Mouse (Mus musculus) limb, embryonic 10.5 days (tissue): ENCODE data around the gene Crk. TPM values are rescaled to one million over a fixed set of nuclear protein-coding genes. Genes with fewer than 3 reads are reported as not detected.

ENCODE experiments used
- DNase-seq: peaks from one replicate; pipeline ENCODE4 v3.0.0-alpha.2; 2017; ENCODE audit warnings: low spot score
- H3K27ac ChIP-seq: fragments of 300-500 bp; sonication (generic); 2 replicates; pipeline ENCODE4 v1.5.1; 2016; ENCODE audit warnings: mild to moderate bottlenecking
- H3K27me3 ChIP-seq: fragments of 300-500 bp; sonication (generic); 2 replicates; pipeline ENCODE4 v1.6.1; 2016; ENCODE audit warnings: low read depth, mild to moderate bottlenecking; ENCODE audit not compliant: poor library complexity, severe bottlenecking
- H3K36me3 ChIP-seq: fragments of 300-500 bp; sonication (generic); 2 replicates; pipeline ENCODE4 v1.6.1; 2016; ENCODE audit warnings: mild to moderate bottlenecking, moderate library complexity
- H3K4me1 ChIP-seq: fragments of 300-500 bp; sonication (generic); 2 replicates; pipeline ENCODE4 v1.6.1; 2016
- H3K4me3 ChIP-seq: fragments of 300-500 bp; sonication (generic); 2 replicates; pipeline ENCODE4 v1.5.1; 2016; ENCODE audit warnings: mild to moderate bottlenecking, moderate library complexity
- H3K9me3 ChIP-seq: fragments of 300-500 bp; sonication (generic); replicated peaks from 2 replicates; pipeline ENCODE4 v1.6.1; 2016; ENCODE audit warnings: mild to moderate bottlenecking
- WGBS: fragments of 180-500 bp; shearing (Covaris S2); methylation state at CpG from one replicate; pipeline ENCODE4 v1.1.7; 2016; 5-methylcytosine and 5-hydroxymethylcytosine counted together
- polyA plus RNA-seq: library from polyadenylated mRNA; unstranded; fragments of >200 nt; fragmentation: Nextera tagmentation; extraction: Ambion mirVana; gene quantifications from 2 replicates; pipeline ENCODE4 v1.2.1, GENCODE M21; 2016

Gene Crk
- polyA plus RNA-seq, 1 experiment from 2014 or later: 123 TPM

- WGBS: 83% methylated on average over 14 of the region's 14 CpGs
- H3K36me3 ChIP-seq: peaks cover 43% of the 10 kb centered on the region
These were observed 19.9 kb upstream of the Crk start for GRCm38 (mm10) chr11:75658996-75659750.

GRCm38 (mm10) chr11:75660081-75660590 lies 18.9 kb upstream of the Crk start:
- DNase-seq: no peak
- Histone ChIP-seq H3K27ac (no peak overlapping the region), H3K4me1 (peaks cover 20% of the 10 kb centered on the region), H3K9me3 (no peaks in the 10 kb centered on the region), H3K4me3 (no peak overlapping the region), H3K36me3 (peaks cover 45% of the 10 kb centered on the region), H3K27me3 (peaks cover 17% of the 10 kb centered on the region)
- WGBS: 96% methylated on average over 12 of the region's 12 CpGs

More at GRCm38 (mm10) chr11:75658996-75659750, 19.9 kb upstream of the Crk start:
- no peak for DNase-seq
- no peak overlapping the region for H3K4me3 ChIP-seq
- peaks cover 27% of the 10 kb centered on the region for H3K27me3 ChIP-seq
- H3K9me3 ChIP-seq: no peaks in the 10 kb centered on the region
- peaks cover 29% of the 10 kb centered on the region for H3K4me1 ChIP-seq
- no peak overlapping the region for H3K27ac ChIP-seq

GRCm38 (mm10) chr11:75660941-75661800 lies 17.9 kb upstream of the Crk start:
- Histone ChIP-seq H3K27ac (no peak overlapping the region), H3K4me3 (no peak overlapping the region), H3K36me3 (peaks cover 55% of the 10 kb centered on the region), H3K4me1 (peaks cover 11% of the 10 kb centered on the region), H3K27me3 (peaks cover 12% of the 10 kb centered on the region), H3K9me3 (no peaks in the 10 kb centered on the region)
- no peak for DNase-seq
- WGBS: 90% methylated on average over 21 of the region's 21 CpGs

GRCm38 (mm10) chr11:75662131-75662530 lies 16.9 kb upstream of the Crk start:
- H3K4me3 ChIP-seq: no peak overlapping the region
- H3K36me3 ChIP-seq: peaks cover 62% of the 10 kb centered on the region

GRCm38 (mm10) chr11:75666296-75666695 lies 12.8 kb upstream of the Crk start:
- Histone ChIP-seq H3K27ac (no peak overlapping the region), H3K4me1 (no peaks in the 10 kb centered on the region), H3K36me3 (peaks cover 71% of the 10 kb centered on the region), H3K27me3 (no peaks in the 10 kb centered on the region), H3K9me3 (no peaks in the 10 kb centered on the region), H3K4me3 (no peak overlapping the region)
- DNase-seq: no peak
- 92% methylated on average over 6 of the region's 6 CpGs for WGBS

More at GRCm38 (mm10) chr11:75662131-75662530, 16.9 kb upstream of the Crk start:
- no peak overlapping the region for H3K27ac ChIP-seq
- H3K4me1 ChIP-seq: peaks cover under 1% of the 10 kb centered on the region
- H3K9me3 ChIP-seq: no peaks in the 10 kb centered on the region
- WGBS: 93% methylated on average over 7 of the region's 7 CpGs
- DNase-seq: no peak
- H3K27me3 ChIP-seq: peaks cover 5% of the 10 kb centered on the region

- H3K36me3 ChIP-seq: peaks cover 68% of the 10 kb centered on the region
- DNase-seq: no peak
- H3K4me1 ChIP-seq: no peaks in the 10 kb centered on the region
- 88% methylated on average over 3 of the region's 3 CpGs for WGBS
- no peaks in the 10 kb centered on the region for H3K9me3 ChIP-seq
- no peak overlapping the region for H3K27ac ChIP-seq
- H3K27me3 ChIP-seq: no peaks in the 10 kb centered on the region
- no peak overlapping the region for H3K4me3 ChIP-seq
These were observed 10.4 kb upstream of the Crk start for GRCm38 (mm10) chr11:75668621-75669020.

- H3K36me3 ChIP-seq: peaks cover 71% of the 10 kb centered on the region
- DNase-seq: no peak
- no peaks in the 10 kb centered on the region for H3K9me3 ChIP-seq
- no peaks in the 10 kb centered on the region for H3K4me1 ChIP-seq
- WGBS: 91% methylated on average over 11 of the region's 11 CpGs
- H3K4me3 ChIP-seq: no peak overlapping the region
- no peak overlapping the region for H3K27ac ChIP-seq
- H3K27me3 ChIP-seq: no peaks in the 10 kb centered on the region
These were observed 9.7 kb upstream of the Crk start for GRCm38 (mm10) chr11:75669176-75669852.

GRCm38 (mm10) chr11:75669853-75670200 lies 9.2 kb upstream of the Crk start:
- WGBS: 89% methylated on average over 12 of the region's 12 CpGs
- H3K4me3 ChIP-seq: no peak overlapping the region

GRCm38 (mm10) chr11:75671426-75672180 lies 7.5 kb upstream of the Crk start:
- no peak overlapping the region for H3K4me3 ChIP-seq
- DNase-seq: no peak
- no peaks in the 10 kb centered on the region for H3K27me3 ChIP-seq
- no peak overlapping the region for H3K27ac ChIP-seq
- H3K4me1 ChIP-seq: no peaks in the 10 kb centered on the region
- no peaks in the 10 kb centered on the region for H3K9me3 ChIP-seq
- peaks cover 55% of the 10 kb centered on the region for H3K36me3 ChIP-seq
- 84% methylated on average over 22 of the region's 22 CpGs for WGBS

More at GRCm38 (mm10) chr11:75669853-75670200, 9.2 kb upstream of the Crk start:
- peaks cover 71% of the 10 kb centered on the region for H3K36me3 ChIP-seq
- H3K27me3 ChIP-seq: no peaks in the 10 kb centered on the region
- H3K27ac ChIP-seq: no peak overlapping the region
- H3K9me3 ChIP-seq: no peaks in the 10 kb centered on the region
- no peak for DNase-seq
- H3K4me1 ChIP-seq: no peaks in the 10 kb centered on the region

GRCm38 (mm10) chr11:75673411-75673810 lies 5.6 kb upstream of the Crk start:
- 89% methylated on average over 5 of the region's 5 CpGs for WGBS
- Histone ChIP-seq H3K4me3 (no peak overlapping the region), H3K4me1 (peaks cover under 1% of the 10 kb centered on the region; the same call in 1 of the 2 replicates), H3K36me3 (peaks cover 43% of the 10 kb centered on the region), H3K9me3 (no peaks in the 10 kb centered on the region), H3K27me3 (no peaks in the 10 kb centered on the region), H3K27ac (no peak overlapping the region)
- no peak for DNase-seq

- Histone ChIP-seq H3K27ac (no peak overlapping the region), H3K36me3 (peaks cover 30% of the 10 kb centered on the region), H3K9me3 (no peaks in the 10 kb centered on the region), H3K27me3 (no peaks in the 10 kb centered on the region), H3K4me1 (peaks cover 9% of the 10 kb centered on the region), H3K4me3 (no peak overlapping the region)
- WGBS: 91% methylated on average over 3 of the region's 3 CpGs
- no peak for DNase-seq
These were observed 4.2 kb upstream of the Crk start for GRCm38 (mm10) chr11:75674875-75675274.
